Mouse (Mus musculus) heart, embryonic 10.5 days (tissue): Measurements from ENCODE around the gene Adipor1. TPM values are rescaled to one million over a fixed set of nuclear protein-coding genes. Genes with fewer than 3 reads are reported as not detected.

Experiments
- DNase-seq: peaks from one replicate; pipeline ENCODE4 v3.0.0-alpha.2; 2017; ENCODE audit warnings: low spot score
- H3K27ac ChIP-seq: fragments of 300-500 bp; sonication (generic); 2 replicates; pipeline ENCODE4 v1.5.1; 2016; ENCODE audit warnings: mild to moderate bottlenecking
- H3K27me3 ChIP-seq: fragments of 300-500 bp; sonication (generic); 2 replicates; pipeline ENCODE4 v1.6.1; 2016; ENCODE audit warnings: mild to moderate bottlenecking; ENCODE audit not compliant: poor library complexity, insufficient read depth, severe bottlenecking
- H3K36me3 ChIP-seq: fragments of 300-500 bp; sonication (generic); 2 replicates; pipeline ENCODE4 v1.6.1; 2016; ENCODE audit warnings: mild to moderate bottlenecking, moderate library complexity
- H3K4me1 ChIP-seq: fragments of 300-500 bp; sonication (generic); 2 replicates; pipeline ENCODE4 v1.6.1; 2016; ENCODE audit warnings: mild to moderate bottlenecking
- H3K4me3 ChIP-seq: fragments of 300-500 bp; sonication (generic); 2 replicates; pipeline ENCODE4 v1.5.1; 2016; ENCODE audit warnings: mild to moderate bottlenecking, moderate library complexity
- H3K9me3 ChIP-seq: fragments of 300-500 bp; sonication (generic); 2 replicates; pipeline ENCODE4 v1.6.1; 2016; ENCODE audit warnings: mild to moderate bottlenecking, moderate library complexity
- WGBS: fragments of 180-500 bp; shearing (Covaris S2); methylation state at CpG from one replicate; pipeline ENCODE4 v1.1.7; 2016; 5-methylcytosine and 5-hydroxymethylcytosine counted together
- polyA plus RNA-seq: library from polyadenylated mRNA; unstranded; fragments of >200 nt; fragmentation: Nextera tagmentation; extraction: Ambion mirVana; gene quantifications from 2 replicates; pipeline ENCODE4 v1.2.1, GENCODE M21; 2016

Gene Adipor1
- polyA plus RNA-seq: 91.3 and 119 TPM in 2 replicates

DNA sequence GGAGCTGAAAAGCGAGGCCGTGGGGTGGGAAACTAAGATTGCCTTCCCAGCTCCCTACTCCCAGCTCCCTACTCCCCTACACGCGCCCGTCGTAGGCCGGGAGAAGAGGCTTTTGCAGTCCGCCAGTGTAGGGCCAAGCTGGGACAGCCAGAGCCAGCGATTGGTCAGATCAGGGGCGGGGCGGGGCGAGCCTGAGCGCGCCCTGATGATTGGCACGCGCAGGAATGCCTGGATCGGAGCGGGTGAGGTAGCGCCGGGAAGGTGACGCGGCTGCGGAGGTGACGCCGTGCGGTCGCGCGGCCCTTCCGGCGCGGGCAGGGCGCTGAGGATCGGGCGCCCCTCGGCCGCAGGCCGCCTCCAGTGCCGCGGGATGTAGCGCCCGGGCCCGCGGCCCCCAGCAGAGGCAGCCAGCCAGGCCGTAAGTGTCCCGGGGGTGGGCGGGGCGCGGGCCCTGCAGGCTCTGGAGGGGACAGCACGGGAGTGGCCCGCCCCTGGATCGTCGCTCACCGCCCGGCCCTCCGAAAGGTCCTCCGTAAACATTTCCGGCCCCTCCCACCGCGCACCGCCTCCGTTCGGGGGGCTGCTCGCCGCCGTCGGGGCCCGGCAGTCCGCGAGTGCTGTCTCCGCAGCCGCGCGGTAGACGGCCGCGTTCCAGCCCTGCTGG is at the start of gene Adipor1:
Adipor1 (plus strand) TSS at position 211 of the 664 bp plus-strand sequence.
- Histone ChIP-seq H3K4me1 (peaks cover 45% of the 10 kb centered on the region), H3K27ac (peak within 1 kb of the TSS; percentile 99)

DNA sequence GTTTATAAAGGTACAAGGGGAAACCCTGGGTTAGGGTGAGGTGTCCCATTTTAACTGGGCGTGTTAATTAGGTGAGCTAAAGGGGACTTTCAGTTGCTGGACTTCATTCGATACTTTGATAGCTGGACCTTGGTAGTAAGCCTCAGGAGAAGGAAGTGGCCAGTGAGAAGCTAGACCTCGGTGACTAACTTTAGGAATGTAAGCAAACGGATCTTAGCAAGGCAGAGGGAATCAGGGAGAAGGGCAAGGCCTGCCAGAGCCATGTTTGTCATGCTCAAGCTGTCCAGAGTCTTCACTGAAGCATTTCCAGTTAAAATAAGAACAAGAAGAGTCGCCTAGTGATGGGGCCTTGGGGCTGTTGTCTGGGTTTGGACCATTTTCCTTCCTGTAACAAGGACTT is 49.7 kb upstream of the Adipor1 start:
- H3K36me3 ChIP-seq: no peaks in the 10 kb centered on the region
- DNase-seq: no peak

More for the DNA sequence above, at the start of gene Adipor1:
- H3K36me3 ChIP-seq: peaks cover 19% of the 10 kb centered on the region
- peak; percentile 99 for DNase-seq
- under 1% methylated on average over 75 of the region's 77 CpGs for WGBS
- peak within 1 kb of the TSS; percentile 99 for H3K4me3 ChIP-seq
- no peaks in the 10 kb centered on the region for H3K9me3 ChIP-seq
- no peaks in the 10 kb centered on the region for H3K27me3 ChIP-seq

DNA sequence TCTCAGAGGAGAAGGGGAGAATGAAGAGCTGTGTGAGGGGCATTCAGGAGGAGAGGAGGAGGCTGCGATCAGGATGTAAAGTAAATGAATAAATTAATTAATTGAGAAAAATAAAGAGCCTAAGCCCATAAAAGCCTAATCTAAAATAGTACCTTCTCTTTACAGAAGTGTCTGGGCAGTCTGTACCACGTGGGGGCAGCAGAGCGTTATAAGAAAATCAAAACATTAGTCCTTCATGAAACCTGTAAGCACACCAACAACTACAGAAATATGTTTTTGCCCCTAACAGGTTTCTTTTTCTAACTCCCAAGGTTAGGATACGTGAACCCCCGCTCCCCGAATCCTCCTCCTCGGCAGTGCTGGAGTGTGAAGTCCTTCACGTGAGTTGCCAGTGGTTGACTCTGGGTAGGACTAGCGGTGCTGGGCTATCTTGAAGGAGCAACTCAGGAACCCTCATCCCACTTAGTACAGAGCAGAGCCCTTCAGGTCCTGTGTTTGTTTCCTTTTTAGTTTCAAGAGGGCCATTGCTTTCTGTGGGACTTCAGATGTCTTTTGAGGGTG is 46.3 kb upstream of the Adipor1 start:
- DNase-seq: no peak
- H3K4me3 ChIP-seq: no peak overlapping the region
- no peaks in the 10 kb centered on the region for H3K36me3 ChIP-seq
- 0 out of 2 replicates have a peak, but pooled peaks cover 5% of the 10 kb centered on the region for H3K9me3 ChIP-seq
- H3K4me1 ChIP-seq: no peaks in the 10 kb centered on the region
- no peak overlapping the region for H3K27ac ChIP-seq
- 56% methylated on average over 9 of the region's 9 CpGs for WGBS
- no peaks in the 10 kb centered on the region for H3K27me3 ChIP-seq

More for the DNA sequence above, 49.7 kb upstream of the Adipor1 start:
- Histone ChIP-seq H3K27me3 (no peaks in the 10 kb centered on the region), H3K27ac (no peak overlapping the region), H3K4me1 (peaks cover 10% of the 10 kb centered on the region; the same call in 1 of the 2 replicates), H3K9me3 (0 out of 2 replicates have a peak, but pooled peaks cover 5% of the 10 kb centered on the region), H3K4me3 (no peak overlapping the region)
- WGBS: 61% methylated on average over 5 of the region's 5 CpGs

DNA sequence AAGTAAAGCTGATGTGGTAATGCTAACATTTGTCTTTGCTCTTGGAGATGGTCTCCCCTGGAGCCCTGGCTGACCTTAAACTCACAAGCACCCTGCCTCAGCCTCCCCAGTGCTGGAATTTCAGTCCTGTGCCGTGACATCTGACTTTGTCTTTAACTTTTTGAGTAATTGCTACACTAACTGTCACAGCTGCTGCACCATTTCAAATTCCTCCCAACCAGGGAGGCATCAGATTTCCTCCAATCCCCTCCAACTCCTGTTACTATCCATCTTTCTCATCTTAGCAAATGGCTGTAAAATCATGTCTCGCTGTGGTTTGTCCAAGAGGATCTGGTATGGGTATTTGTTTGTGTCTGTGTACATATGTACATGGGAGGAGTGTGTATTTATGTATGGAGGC is 41.1 kb upstream of the Adipor1 start:
- Histone ChIP-seq H3K27me3 (peaks cover 2% of the 10 kb centered on the region; the same call in 1 of the 2 replicates), H3K4me1 (no peaks in the 10 kb centered on the region), H3K27ac (no peak overlapping the region), H3K36me3 (no peaks in the 10 kb centered on the region), H3K9me3 (0 out of 2 replicates have a peak, but pooled peaks cover 5% of the 10 kb centered on the region), H3K4me3 (no peak overlapping the region)
- WGBS: 66% methylated on average over 2 of the region's 2 CpGs
- DNase-seq: no peak

DNA sequence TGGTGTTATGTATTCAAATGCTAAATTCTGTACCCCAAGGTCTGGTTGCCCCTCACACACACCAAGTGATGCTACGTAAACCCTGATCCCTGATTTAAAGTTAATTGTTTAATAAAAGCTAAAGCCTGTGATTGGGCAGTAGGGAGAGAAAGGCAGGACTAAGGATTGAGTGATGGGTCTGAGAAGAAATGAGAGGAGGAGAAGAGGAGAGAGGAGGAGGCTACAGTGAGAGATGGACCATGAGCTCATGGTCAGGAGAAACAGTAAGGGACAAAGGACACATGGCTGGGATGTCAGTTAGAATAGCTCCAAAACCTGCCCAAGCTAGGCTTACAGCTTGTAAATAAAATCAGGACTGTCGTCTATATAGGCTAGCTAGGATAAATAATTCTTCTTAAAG is 34.1 kb upstream of the Adipor1 start:
- Histone ChIP-seq H3K36me3 (no peaks in the 10 kb centered on the region), H3K9me3 (no peaks in the 10 kb centered on the region), H3K27me3 (peaks cover 2% of the 10 kb centered on the region; the same call in 1 of the 2 replicates), H3K4me1 (peaks cover 5% of the 10 kb centered on the region), H3K4me3 (peak overlapping the region; percentile 57; the same call in 1 of the 2 replicates), H3K27ac (no peak overlapping the region)
- WGBS: 89% methylated on average over 2 of the region's 2 CpGs
- DNase-seq: no peak

DNA sequence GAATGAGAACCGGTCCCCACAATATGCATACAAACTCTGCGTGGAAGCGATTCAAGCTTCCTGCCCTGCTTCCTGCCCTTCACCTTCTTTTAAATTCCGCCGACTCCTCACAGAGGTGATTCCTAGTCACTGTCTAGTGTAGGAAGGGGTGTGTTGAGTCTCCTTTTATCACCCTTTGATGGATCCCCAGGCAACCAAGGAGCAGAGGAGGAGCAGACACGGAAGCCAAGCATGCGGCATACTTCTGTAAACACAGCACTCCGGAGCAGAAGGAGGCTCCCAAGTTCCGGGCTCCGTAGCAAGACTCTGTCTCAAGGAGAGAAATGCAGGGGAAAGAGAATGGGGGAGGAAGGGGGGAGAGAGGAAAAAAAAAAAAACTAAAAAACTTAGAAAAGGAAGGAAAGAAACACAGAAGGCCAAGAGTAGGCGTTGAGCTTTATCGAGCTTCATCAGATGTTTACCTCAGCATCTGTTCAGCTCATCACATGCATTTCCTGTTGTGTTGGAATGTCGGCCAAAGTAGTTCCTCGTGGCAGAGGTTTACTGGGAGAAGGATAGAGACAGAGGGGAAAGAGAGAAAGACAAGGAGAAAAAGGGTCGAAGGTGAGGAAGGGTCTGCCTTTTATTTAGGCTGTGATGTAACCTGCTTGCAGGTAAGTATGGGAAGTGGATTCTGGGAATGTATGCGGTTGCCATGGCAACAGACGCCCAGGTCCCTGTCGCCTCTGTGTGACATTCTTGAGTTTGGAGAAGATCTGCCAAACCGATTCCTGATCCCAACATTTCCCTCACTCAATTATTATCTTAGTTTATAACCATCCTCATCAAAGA is 33.2 kb upstream of the Adipor1 start:
- Histone ChIP-seq H3K9me3 (no peaks in the 10 kb centered on the region), H3K4me3 (peak overlapping the region; percentile 57), H3K27ac (peak overlapping the region; percentile 76), H3K36me3 (no peaks in the 10 kb centered on the region), H3K27me3 (no peaks in the 10 kb centered on the region), H3K4me1 (peaks cover 5% of the 10 kb centered on the region)
- WGBS: 7% methylated on average over 19 of the region's 19 CpGs
- no peak for DNase-seq

DNA sequence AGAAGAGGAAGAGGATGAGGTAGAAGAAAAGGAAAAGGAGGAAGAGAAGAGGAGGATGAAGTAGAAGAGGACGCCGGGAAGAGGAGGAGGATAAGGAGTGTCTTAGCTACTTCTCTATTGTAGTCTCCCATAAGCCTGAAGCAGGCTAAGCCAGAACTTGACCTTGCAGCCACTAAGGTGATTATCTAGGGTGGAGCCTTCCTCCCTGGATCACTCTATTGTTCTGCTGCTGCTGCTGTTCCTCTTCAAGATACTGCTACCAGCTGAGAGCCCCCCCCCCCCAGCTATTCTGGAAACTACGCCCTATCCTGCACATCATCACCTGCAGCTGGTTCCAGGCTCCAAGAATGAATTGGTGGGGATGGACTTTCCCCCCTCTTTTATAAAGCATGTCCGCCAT is 30.6 kb upstream of the Adipor1 start:
- Histone ChIP-seq H3K4me1 (peaks cover 5% of the 10 kb centered on the region), H3K36me3 (no peaks in the 10 kb centered on the region), H3K27me3 (0 out of 2 replicates have a peak, but pooled peaks cover 16% of the 10 kb centered on the region), H3K27ac (no peak overlapping the region), H3K4me3 (no peak overlapping the region), H3K9me3 (no peaks in the 10 kb centered on the region)
- no peak for DNase-seq
- 75% methylated on average over 4 of the region's 4 CpGs for WGBS

DNA sequence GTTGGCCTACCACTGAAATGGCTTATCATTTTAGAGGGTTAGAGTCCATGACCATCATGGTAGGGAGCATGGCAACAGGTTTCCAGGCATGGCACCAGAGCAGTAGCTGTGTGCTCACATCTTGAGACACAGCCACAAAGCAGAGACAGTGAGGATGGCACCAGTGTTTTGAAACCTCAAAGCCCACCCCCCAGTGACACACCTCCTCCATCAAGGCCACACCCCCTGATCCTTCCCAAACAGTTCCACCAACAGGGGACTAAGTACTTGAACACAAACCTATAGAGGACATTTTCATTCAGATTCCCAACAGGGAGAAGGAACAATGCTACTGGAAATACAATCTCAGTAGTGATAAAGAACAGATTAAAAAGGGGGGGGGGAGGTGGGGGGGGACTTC is 30.0 kb upstream of the Adipor1 start:
- no peak overlapping the region for H3K4me3 ChIP-seq
- DNase-seq: no peak
- H3K27ac ChIP-seq: no peak overlapping the region
- no peaks in the 10 kb centered on the region for H3K36me3 ChIP-seq
- 0 out of 2 replicates have a peak, but pooled peaks cover 17% of the 10 kb centered on the region for H3K27me3 ChIP-seq
- H3K9me3 ChIP-seq: no peaks in the 10 kb centered on the region
- peaks cover 5% of the 10 kb centered on the region for H3K4me1 ChIP-seq

DNA sequence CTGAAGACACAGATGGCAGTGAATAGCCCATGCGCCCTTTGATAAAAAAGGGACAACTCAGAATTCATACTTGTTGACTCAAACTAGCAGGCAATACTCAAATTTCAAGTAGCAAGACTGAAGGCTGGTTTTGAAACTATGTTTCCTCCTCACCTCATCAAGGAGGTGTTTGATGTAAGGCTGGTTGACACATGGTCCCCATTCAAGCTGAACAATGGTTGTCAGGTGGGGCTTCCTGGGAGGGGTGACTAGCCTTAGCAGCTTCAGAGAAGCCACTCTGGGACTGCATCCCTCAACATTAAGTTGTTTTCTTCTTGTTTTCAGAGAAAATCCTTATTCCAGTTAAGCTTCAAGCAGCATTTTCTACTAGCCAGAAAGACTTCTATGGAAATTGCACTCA is 29.5 kb upstream of the Adipor1 start, which contains the start of gene 4933406M09Rik:
4933406M09Rik (plus strand) TSS at position 275 of the 400 bp plus-strand sequence.
- WGBS: 95% methylated on average over 1 of the region's 1 CpGs
- H3K36me3 ChIP-seq: no peaks in the 10 kb centered on the region
- no peaks in the 10 kb centered on the region for H3K9me3 ChIP-seq
- no peak within 1 kb of the TSS for H3K27ac ChIP-seq
- H3K27me3 ChIP-seq: 0 out of 2 replicates have a peak, but pooled peaks cover 17% of the 10 kb centered on the region
- DNase-seq: no peak
- peaks cover 5% of the 10 kb centered on the region for H3K4me1 ChIP-seq
- H3K4me3 ChIP-seq: no peak within 1 kb of the TSS

DNA sequence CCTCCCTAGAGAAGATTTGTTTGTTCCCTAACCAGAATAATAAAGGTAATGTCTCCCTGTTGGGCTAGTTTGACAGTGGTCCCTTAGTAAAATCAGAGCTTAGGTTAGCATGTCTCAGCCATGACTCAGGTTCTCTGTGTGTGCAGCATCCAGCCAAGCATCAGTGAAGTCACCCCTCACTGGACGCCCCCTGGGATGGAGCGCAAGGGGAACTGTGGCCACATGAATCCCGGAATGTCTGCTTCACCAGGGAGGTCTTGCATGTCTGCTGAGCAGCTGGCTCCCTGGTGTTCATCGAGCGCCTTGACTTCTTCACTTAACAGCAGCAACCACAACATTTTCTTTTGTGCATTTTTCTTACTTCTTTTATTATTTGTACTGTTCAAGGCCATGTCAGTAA is 21.4 kb upstream of the Adipor1 start:
- Histone ChIP-seq H3K9me3 (no peaks in the 10 kb centered on the region), H3K36me3 (no peaks in the 10 kb centered on the region), H3K4me1 (no peaks in the 10 kb centered on the region), H3K4me3 (no peak overlapping the region), H3K27ac (no peak overlapping the region), H3K27me3 (0 out of 2 replicates have a peak, but pooled peaks cover 8% of the 10 kb centered on the region)
- 41% methylated on average over 5 of the region's 5 CpGs for WGBS
- no peak for DNase-seq

DNA sequence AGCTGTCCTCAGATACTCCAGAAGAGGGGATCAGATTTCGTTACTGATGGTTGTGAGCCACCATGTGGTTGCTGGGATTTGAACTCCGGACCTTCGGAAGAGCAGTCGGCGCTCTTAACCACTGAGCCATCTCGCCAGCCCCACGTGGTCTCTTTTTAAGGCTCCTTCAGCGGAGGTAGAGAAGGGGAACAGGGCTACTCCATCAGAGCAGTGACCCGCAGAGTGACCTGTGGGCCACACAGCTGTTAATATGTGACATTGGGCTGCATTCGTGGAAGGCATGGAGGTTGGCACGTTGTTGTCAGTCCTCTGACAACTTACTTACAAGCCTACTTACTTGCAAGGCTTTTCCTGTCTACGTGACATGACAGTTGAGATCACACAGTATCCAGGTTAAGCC is 17.0 kb upstream of the Adipor1 start:
- no peaks in the 10 kb centered on the region for H3K9me3 ChIP-seq
- no peaks in the 10 kb centered on the region for H3K27me3 ChIP-seq
- H3K36me3 ChIP-seq: no peaks in the 10 kb centered on the region
- no peak overlapping the region for H3K27ac ChIP-seq
- H3K4me1 ChIP-seq: no peaks in the 10 kb centered on the region
- WGBS: 88% methylated on average over 12 of the region's 12 CpGs
- no peak overlapping the region for H3K4me3 ChIP-seq
- DNase-seq: no peak

DNA sequence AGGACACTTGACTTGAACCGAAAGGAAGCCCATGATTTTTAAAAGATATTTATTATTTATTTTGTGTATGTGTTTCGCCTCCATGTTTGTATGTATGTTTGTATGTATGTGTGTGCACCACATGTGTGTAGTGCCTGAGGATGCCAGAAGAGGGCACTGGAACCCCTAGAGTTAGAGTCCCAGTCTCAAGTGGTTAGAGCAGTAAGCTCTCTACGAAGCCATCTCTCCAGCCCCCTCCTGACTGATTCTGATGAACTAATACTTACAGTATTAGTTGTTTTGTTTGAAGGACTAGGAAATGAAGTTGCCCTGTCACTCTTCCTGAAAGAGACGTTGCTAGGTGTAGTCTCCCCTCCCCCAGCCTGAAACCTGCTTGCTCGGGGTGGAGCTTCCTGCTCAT is 15.4 kb upstream of the Adipor1 start:
- WGBS: 57% methylated on average over 5 of the region's 5 CpGs
- no peak overlapping the region for H3K4me3 ChIP-seq
- H3K27ac ChIP-seq: no peak overlapping the region
- H3K4me1 ChIP-seq: no peaks in the 10 kb centered on the region
- no peak for DNase-seq
- no peaks in the 10 kb centered on the region for H3K9me3 ChIP-seq
- no peaks in the 10 kb centered on the region for H3K36me3 ChIP-seq
- no peaks in the 10 kb centered on the region for H3K27me3 ChIP-seq
